Mouse (Mus musculus): ENCODE data around the gene Cox18.

DNA sequence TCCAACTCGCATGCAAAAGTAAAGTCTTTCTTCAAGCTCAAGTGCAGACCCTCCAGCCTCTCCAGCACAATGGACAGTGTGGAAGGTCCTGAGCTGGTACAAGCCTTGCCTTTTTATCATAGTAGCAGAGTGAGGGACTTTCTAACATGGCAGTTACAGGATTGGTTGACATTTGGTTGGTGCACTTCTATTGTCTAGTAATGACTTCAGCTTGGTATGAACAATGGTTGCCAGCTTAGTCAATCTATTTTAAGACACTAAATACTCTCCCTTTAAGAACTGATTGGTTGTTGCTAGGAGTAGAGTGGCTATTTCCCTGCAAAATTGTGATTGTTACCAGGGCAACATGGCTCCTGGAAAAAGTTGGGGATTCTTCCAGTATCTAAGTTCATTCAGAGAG, 45.7 kb downstream of the Cox18 start:
- TF ChIP-seq CTCF (IDR thresholded peaks at IDR 0.05) = no peak
- peak; percentile 80 for TF ChIP-seq POLR2A (IDR thresholded peaks at IDR 0.05; ENCODE audit: insufficient read depth, low read depth, low read length)
- TF ChIP-seq EP300 (IDR thresholded peaks at IDR 0.05; ENCODE audit: insufficient read depth, low read depth, low read length) = 0 out of 2 replicates have a peak, but pooled peaks have one; percentile 8

All from heart, adult 2 months (tissue).